Mouse (Mus musculus) left cerebral cortex, postnatal 4 days (tissue): Measurements from ENCODE around the gene Atp4b. TPM values are rescaled to one million over a fixed set of nuclear protein-coding genes. Genes with fewer than 3 reads are reported as not detected.
"Not testable (repeated sequence)": the region's sequence is repeated elsewhere in the genome, so short reads cannot be mapped to it uniquely, and the experiment has no call there.

ENCODE experiments used
- DNase-seq: peaks from one replicate; pipeline ENCODE4 v3.0.0-alpha.2; 2022
- intact Hi-C: fragments of 180-260 bp; cut with DNase I; formaldehyde crosslinking; loops from one replicate; pipeline ENCODE4 v1.15.1; 2025
- total RNA-seq, 2 experiments: library from RNA; stranded (reverse); gene quantifications; 2 replicates each; pipeline ENCODE4 v1.2.3; 2021

Gene Atp4b
- total RNA-seq, 2 experiments from 2014 or later: not detected

- DNase-seq, intact Hi-C loops: not testable (repeated sequence)
Observed at GRCm38 (mm10) chr8:13337245-13337644, 59.4 kb downstream of the Atp4b start.

Other genes starting within 250 kb of the Atp4b start
- gene Lamp1, start 237.7 kb downstream of the Atp4b start, total RNA-seq: 100 to 1,000 TPM; 241 to 259 TPM
- 1 to 10 TPM; 7.8 to 8.9 TPM for gene Grtp1, start 196.2 kb downstream of the Atp4b start, total RNA-seq
- gene Adprhl1, start 142.7 kb downstream of the Atp4b start, total RNA-seq: 1 to 10 TPM; 1.8 to 1.9 TPM
- 10 to 100 TPM; 27.6 to 31.2 TPM for gene Dcun1d2, start 108.7 kb downstream of the Atp4b start, total RNA-seq
- gene Tmco3, start 108.6 kb downstream of the Atp4b start, total RNA-seq: 10 to 100 TPM; 38.4 to 42.9 TPM
- gene Tfdp1, start 58.1 kb downstream of the Atp4b start, total RNA-seq: 10 to 100 TPM; 82.6 to 88.1 TPM
- not detected for gene Grk1, start 8.3 kb upstream of the Atp4b start, total RNA-seq
- gene Tmem255b, start 38.4 kb upstream of the Atp4b start, total RNA-seq: 1 to 10 TPM; 3.9 to 4.6 TPM
- gene Gas6, start 97.7 kb upstream of the Atp4b start, total RNA-seq: 10 to 100 TPM; 81.2 to 85.8 TPM
- gene 1700029H14Rik, start 165.6 kb upstream of the Atp4b start, total RNA-seq: not detected